Mouse (Mus musculus): ENCODE measurements around the gene Tnfrsf18.

- no peak for TF ChIP-seq MYOD1 (IDR thresholded peaks at IDR 0.05; ENCODE audit: control insufficient read depth, insufficient read length, low read depth)
- TF ChIP-seq CTCF (IDR thresholded peaks at IDR 0.05; ENCODE audit: control insufficient read depth, insufficient read depth, insufficient read length), result no peak
- TF ChIP-seq USF1 (IDR thresholded peaks at IDR 0.05; ENCODE audit: low read depth), result no peak
- TF ChIP-seq MYOG (IDR thresholded peaks at IDR 0.05; ENCODE audit: control insufficient read depth, extremely low read depth, insufficient read length), result no peak
- no peak for TF ChIP-seq CEBPB (IDR thresholded peaks at IDR 0.05; ENCODE audit: low read depth)
- no peak for TF ChIP-seq MAX (IDR thresholded peaks at IDR 0.05)
Measured at GRCm38 (mm10) chr4:156065156-156065894, 39.4 kb downstream of the Tnfrsf18 start.
